Mouse (Mus musculus) R1 (cell line): ENCODE data around the gene Kcnj15.
A peak's percentile ranks its signal among the peaks of the same experiment; 100 is the strongest.

Source experiments
- DNase-seq: peaks from one replicate; pipeline ENCODE4 v3.0.0-alpha.2; 2018; ENCODE audit warnings: low read depth, low spot score

Gene Kcnj15

GRCm38 (mm10) chr16:95289375-95289774 is 32.0 kb downstream of the Kcnj15 start:
- no peak for DNase-seq

GRCm38 (mm10) chr16:95291450-95292101 is 34.2 kb downstream of the Kcnj15 start:
- no peak for DNase-seq

- no peak for DNase-seq
Observed at GRCm38 (mm10) chr16:95292843-95293505, 35.6 kb downstream of the Kcnj15 start.

GRCm38 (mm10) chr16:95297651-95298050 is 40.3 kb downstream of the Kcnj15 start:
- DNase-seq: no peak

GRCm38 (mm10) chr16:95301667-95302066 is 44.3 kb downstream of the Kcnj15 start:
- no peak for DNase-seq

- DNase-seq: no peak
Observed at GRCm38 (mm10) chr16:95303676-95304075, 46.3 kb downstream of the Kcnj15 start.

- no peak for DNase-seq
Observed at GRCm38 (mm10) chr16:95307823-95308360, 50.5 kb downstream of the Kcnj15 start.

GRCm38 (mm10) chr16:95321945-95322625 is 64.7 kb downstream of the Kcnj15 start:
- DNase-seq: no peak

- DNase-seq: no peak
Observed at GRCm38 (mm10) chr16:95332159-95332558, 74.8 kb downstream of the Kcnj15 start.

GRCm38 (mm10) chr16:95340885-95341791 is 83.8 kb downstream of the Kcnj15 start:
- peak; percentile 84 for DNase-seq

GRCm38 (mm10) chr16:95342030-95342429 is 84.7 kb downstream of the Kcnj15 start:
- peak; percentile 46 for DNase-seq

GRCm38 (mm10) chr16:95344961-95345360 is 87.6 kb downstream of the Kcnj15 start:
- no peak for DNase-seq

GRCm38 (mm10) chr16:95345882-95346281 is 88.5 kb downstream of the Kcnj15 start:
- DNase-seq: peak; percentile 65

GRCm38 (mm10) chr16:95347202-95347601 is 89.8 kb downstream of the Kcnj15 start:
- no peak for DNase-seq

GRCm38 (mm10) chr16:95348555-95348954 is 91.2 kb downstream of the Kcnj15 start:
- DNase-seq: no peak

GRCm38 (mm10) chr16:95349344-95349743 is 92.0 kb downstream of the Kcnj15 start:
- DNase-seq: no peak

GRCm38 (mm10) chr16:95349745-95350144 is 92.4 kb downstream of the Kcnj15 start:
- no peak for DNase-seq
